Mouse (Mus musculus) liver, postnatal 0 days (tissue): Measurements from ENCODE around the gene Camta1. TPM values are rescaled to one million over a fixed set of nuclear protein-coding genes. Genes with fewer than 3 reads are reported as not detected.

ENCODE experiments used
- ATAC-seq: fragments of 200-750 bp; cut with Nextera tagmentation; 2 replicates; pipeline ENCODE4 v1.8.0; 2017; ENCODE audit warnings: mild to moderate bottlenecking, moderate library complexity
- DNase-seq: peaks from one replicate; pipeline ENCODE4 v3.0.0-alpha.2; 2016
- H3K27ac ChIP-seq: fragments of 300-500 bp; sonication (generic); 2 replicates; pipeline ENCODE4 v1.5.1; 2014; ENCODE audit warnings: antibody characterized with exemption, moderate library complexity, mild to moderate bottlenecking, low read depth
- H3K27me3 ChIP-seq: fragments of 300-500 bp; sonication (generic); 2 replicates; pipeline ENCODE4 v1.6.1; 2014; ENCODE audit warnings: low read length, control low read depth, mixed read lengths; ENCODE audit not compliant: insufficient read depth
- H3K36me3 ChIP-seq: fragments of 300-500 bp; sonication (generic); replicated peaks from 2 replicates; pipeline ENCODE4 v1.6.1; 2014; ENCODE audit warnings: mild to moderate bottlenecking, control low read depth, low read length, moderate library complexity, mixed read lengths; ENCODE audit not compliant: insufficient read depth
- H3K4me1 ChIP-seq: fragments of 300-500 bp; sonication (generic); 2 replicates; pipeline ENCODE4 v1.6.1; 2014; ENCODE audit warnings: antibody characterized with exemption, mild to moderate bottlenecking, control low read depth; ENCODE audit not compliant: insufficient read depth
- H3K4me2 ChIP-seq: fragments of 300-500 bp; sonication (generic); 2 replicates; pipeline ENCODE4 v1.6.1; 2014; ENCODE audit warnings: low read depth, mild to moderate bottlenecking, low read length, moderate library complexity, mixed read lengths
- H3K4me3 ChIP-seq: fragments of 300-500 bp; sonication (generic); 2 replicates; pipeline ENCODE4 v1.5.1; 2014; ENCODE audit warnings: low read depth, low read length
- H3K9ac ChIP-seq: fragments of 300-500 bp; sonication (generic); replicated peaks from 2 replicates; pipeline ENCODE4 v1.6.1; 2014; ENCODE audit warnings: mild to moderate bottlenecking, moderate library complexity
- H3K9me3 ChIP-seq: fragments of 300-500 bp; sonication (generic); 2 replicates; pipeline ENCODE4 v1.6.1; 2016; ENCODE audit warnings: mild to moderate bottlenecking, control low read depth, low read length, mixed read lengths
- CTCF ChIP-seq: sonication (generic); IDR thresholded peaks from 2 replicates; pipeline ENCODE4 v1.5.1; 2016; ENCODE audit warnings: antibody characterized with exemption, low read depth
- EP300 ChIP-seq: IDR thresholded peaks from 2 replicates; pipeline ENCODE4 v1.6.1; 2016; ENCODE audit warnings: antibody characterized with exemption, low read depth, mild to moderate bottlenecking
- WGBS: fragments of 180-500 bp; shearing (Covaris S2); extraction: QIAGEN DNeasy Blood & Tissue Kit; methylation state at CpG from one replicate; pipeline ENCODE4 v1.1.7; 2014; ENCODE audit not compliant: insufficient replicate concordance; 5-methylcytosine and 5-hydroxymethylcytosine counted together
- polyA plus RNA-seq: library from polyadenylated mRNA; unstranded; fragments of >200 nt; fragmentation: Nextera tagmentation; extraction: Ambion mirVana; gene quantifications from 2 replicates; pipeline ENCODE4 v1.2.1, GENCODE M21; 2015

The Camta1 gene
- polyA plus RNA-seq, 1 experiment from 2014 or later = 48.3 TPM

DNA sequence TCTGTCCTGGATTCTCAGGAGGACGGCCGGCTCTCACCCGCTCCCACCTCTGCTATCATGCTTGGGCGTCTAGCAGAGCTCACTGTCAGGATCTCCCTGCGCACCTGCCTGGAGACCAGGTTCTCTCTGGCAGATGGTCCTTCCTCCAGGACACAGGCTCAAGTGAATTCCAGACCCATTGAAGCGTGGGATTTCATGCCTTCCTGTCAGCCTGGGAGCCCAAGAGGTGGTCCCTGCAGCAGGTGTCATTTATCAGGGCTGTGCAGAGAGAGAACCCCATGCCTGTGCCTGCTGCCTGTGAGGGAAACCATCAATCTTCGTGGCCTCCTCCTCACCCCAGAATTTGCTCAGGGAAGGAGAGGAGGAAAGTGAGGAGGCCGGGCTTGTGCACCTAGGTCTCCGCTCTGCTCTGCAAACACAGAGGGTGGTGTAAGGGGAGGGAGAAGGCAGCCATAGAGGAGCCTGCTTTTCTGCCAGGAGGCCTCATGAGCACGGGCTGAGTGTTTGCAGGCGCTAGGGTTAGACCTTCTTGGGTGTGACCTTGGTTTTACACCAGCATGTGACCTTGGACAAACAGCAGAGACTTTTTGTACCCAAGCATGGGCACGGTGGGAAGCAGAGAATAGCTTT is 551.5 kb downstream of the Camta1 start:
- ATAC-seq (no peak), DNase-seq (no peak)
- no peak overlapping the region for H3K9ac ChIP-seq
- no peaks in the 10 kb centered on the region for H3K4me1 ChIP-seq
- H3K27ac ChIP-seq = no peak overlapping the region
- no peaks in the 10 kb centered on the region for H3K9me3 ChIP-seq
- no peaks in the 10 kb centered on the region for H3K27me3 ChIP-seq
- no peak overlapping the region for H3K4me3 ChIP-seq
- no peaks in the 10 kb centered on the region for H3K36me3 ChIP-seq
- 49% methylated on average over 12 of the region's 12 CpGs for WGBS
- TF ChIP-seq EP300 = no peak
- TF ChIP-seq CTCF = no peak
- no peak overlapping the region for H3K4me2 ChIP-seq

DNA sequence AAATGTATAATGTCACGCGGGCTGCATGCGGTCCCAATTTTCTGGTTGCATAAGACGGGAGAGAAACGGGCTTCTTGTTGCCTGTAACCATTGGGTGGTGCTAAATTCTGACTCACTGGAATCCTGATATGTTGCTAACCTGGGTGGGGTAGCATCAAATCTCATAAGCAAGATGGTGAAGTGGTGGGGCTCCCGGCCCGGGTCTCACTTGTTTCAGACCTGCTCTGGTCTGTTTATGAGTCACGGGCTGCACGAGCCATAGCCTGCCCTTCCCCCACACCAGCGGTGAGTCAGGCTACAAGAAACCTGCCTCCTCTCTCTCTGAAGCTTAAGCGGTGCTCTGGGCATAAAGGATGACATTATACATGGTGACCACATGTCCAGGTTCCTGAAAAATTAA is 554.8 kb downstream of the Camta1 start:
- 75% methylated on average over 11 of the region's 11 CpGs for WGBS
- Histone ChIP-seq H3K9ac (no peak overlapping the region), H3K4me1 (no peaks in the 10 kb centered on the region)

DNA sequence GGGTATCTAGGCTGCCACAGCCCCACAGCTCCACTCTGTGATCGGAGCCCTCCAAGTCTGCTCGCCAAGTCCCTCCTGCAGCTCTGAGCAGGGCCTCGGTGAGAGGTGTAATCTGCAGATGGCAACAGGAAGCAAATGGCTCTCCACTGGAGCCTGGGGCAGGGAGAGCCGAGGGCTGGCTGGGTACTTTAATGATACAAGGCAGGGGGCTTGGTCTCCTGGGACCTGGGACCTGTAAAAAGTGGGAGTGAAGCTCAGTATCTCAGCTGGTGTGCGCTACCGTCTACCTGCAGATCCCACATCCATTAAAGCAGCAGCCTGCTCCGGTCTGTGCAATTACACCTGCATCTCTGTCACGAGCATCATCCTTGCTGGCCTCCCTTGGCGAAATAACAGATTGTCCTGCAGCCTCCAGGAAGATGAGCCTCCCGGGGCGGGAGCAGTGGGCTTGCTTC is 555.3 kb downstream of the Camta1 start:
- Histone ChIP-seq H3K9ac (no peak overlapping the region), H3K4me1 (no peaks in the 10 kb centered on the region), H3K36me3 (no peaks in the 10 kb centered on the region), H3K4me2 (no peak overlapping the region), H3K27me3 (no peaks in the 10 kb centered on the region), H3K4me3 (no peak overlapping the region), H3K9me3 (no peaks in the 10 kb centered on the region), H3K27ac (no peak overlapping the region)
- WGBS = 56% methylated on average over 11 of the region's 11 CpGs
- TF ChIP-seq EP300 (no peak), CTCF (no peak)
- ATAC-seq (no peak), DNase-seq (no peak)

More for the DNA sequence above, 554.8 kb downstream of the Camta1 start:
- DNase-seq (no peak), ATAC-seq (no peak)
- Histone ChIP-seq H3K9me3 (no peaks in the 10 kb centered on the region), H3K27ac (no peak overlapping the region), H3K4me2 (no peak overlapping the region), H3K27me3 (no peaks in the 10 kb centered on the region), H3K36me3 (no peaks in the 10 kb centered on the region), H3K4me3 (no peak overlapping the region)
- TF ChIP-seq CTCF (no peak), EP300 (no peak)

DNA sequence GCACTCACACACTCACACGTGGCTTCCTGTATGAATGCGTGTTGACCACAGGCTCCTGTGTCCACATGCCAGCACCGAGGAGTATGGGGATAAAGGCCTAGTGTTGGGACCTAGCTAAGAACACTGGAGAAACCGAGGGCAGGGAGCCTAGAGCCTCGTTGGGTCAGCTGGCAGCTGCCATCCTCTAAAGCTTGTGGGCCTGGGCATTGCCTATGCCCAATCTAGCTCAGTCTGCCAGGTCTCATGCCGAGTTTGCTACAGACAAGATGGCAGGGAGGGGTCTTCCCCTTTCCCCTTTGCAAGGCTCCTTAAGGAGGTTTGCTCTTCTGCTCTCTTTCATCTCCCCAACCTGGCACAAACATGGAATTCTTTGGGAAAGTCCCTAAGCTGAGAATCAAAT is 555.9 kb downstream of the Camta1 start:
- Histone ChIP-seq H3K9me3 (no peaks in the 10 kb centered on the region), H3K4me3 (no peak overlapping the region), H3K36me3 (no peaks in the 10 kb centered on the region), H3K9ac (no peak overlapping the region), H3K27ac (no peak overlapping the region), H3K4me1 (no peaks in the 10 kb centered on the region), H3K4me2 (no peak overlapping the region), H3K27me3 (no peaks in the 10 kb centered on the region)
- DNase-seq (no peak), ATAC-seq (no peak)
- 60% methylated on average over 6 of the region's 6 CpGs for WGBS
- TF ChIP-seq CTCF = no peak
- TF ChIP-seq EP300 = no peak

DNA sequence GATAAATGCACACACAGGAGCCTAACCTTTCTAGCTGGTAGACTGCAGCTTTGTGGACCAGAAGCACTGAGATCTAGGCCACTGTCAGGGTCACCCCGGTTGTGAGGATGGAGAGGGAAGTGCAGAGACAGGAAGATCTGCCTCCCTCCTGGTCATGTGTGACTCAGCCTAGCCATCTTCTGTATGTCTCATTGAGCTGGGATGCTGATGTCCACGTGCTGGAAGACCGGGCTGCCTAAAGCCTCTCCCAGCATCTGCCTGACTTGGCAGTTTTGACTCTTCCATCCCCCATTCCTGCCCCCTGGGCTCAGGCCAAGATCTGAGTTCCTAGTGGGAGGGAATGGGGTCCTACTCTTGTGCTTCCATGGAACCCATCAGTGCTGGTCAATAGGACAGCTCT is 557.7 kb downstream of the Camta1 start:
- no peak for ATAC-seq
- no peak overlapping the region for H3K9ac ChIP-seq

DNA sequence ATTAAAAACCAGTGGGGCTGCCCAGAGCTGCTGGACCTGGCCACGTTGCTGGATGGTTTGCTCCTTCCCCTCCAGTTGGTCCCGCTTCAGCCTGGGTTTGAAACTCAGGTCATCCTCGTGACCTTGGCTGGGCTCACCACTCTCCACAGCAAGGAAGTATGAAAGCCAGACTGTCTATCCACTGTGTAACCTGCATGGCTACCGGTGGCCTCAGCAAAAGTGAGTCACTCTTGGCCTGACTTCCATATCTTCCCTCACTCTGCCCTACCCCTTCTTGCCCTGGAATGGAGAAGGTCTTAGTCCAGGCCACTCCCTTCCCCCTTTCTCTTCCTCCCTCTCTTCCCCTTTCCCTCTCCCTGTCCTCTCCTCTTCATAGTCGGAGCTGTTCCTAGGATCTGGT is 558.2 kb downstream of the Camta1 start:
- DNase-seq (no peak), ATAC-seq (no peak)
- TF ChIP-seq EP300 = no peak
- TF ChIP-seq CTCF = no peak
- no peaks in the 10 kb centered on the region for H3K27me3 ChIP-seq
- no peaks in the 10 kb centered on the region for H3K36me3 ChIP-seq
- H3K9me3 ChIP-seq = no peaks in the 10 kb centered on the region
- no peaks in the 10 kb centered on the region for H3K4me1 ChIP-seq
- H3K4me2 ChIP-seq = no peak overlapping the region
- H3K9ac ChIP-seq = no peak overlapping the region
- H3K4me3 ChIP-seq = no peak overlapping the region
- H3K27ac ChIP-seq = no peak overlapping the region
- 74% methylated on average over 5 of the region's 5 CpGs for whole genome bisulfite sequencing

More for the DNA sequence above, 557.7 kb downstream of the Camta1 start:
- Histone ChIP-seq H3K4me2 (no peak overlapping the region), H3K36me3 (no peaks in the 10 kb centered on the region), H3K9me3 (no peaks in the 10 kb centered on the region), H3K4me3 (no peak overlapping the region), H3K4me1 (no peaks in the 10 kb centered on the region), H3K27me3 (no peaks in the 10 kb centered on the region), H3K27ac (no peak overlapping the region)
- TF ChIP-seq CTCF (no peak), EP300 (no peak)
- no peak for DNase-seq
- 60% methylated on average over 3 of the region's 3 CpGs for WGBS
